Mouse (Mus musculus) inflammation-experienced regulatory T-cells, adult 6 months (primary cell): ENCODE results near the gene Eif2ak3. TPM values are rescaled to one million over a fixed set of nuclear protein-coding genes. Genes with fewer than 3 reads are reported as not detected.

ENCODE experiments used
- ATAC-seq: one replicate; pipeline ENCODE4 v1.8.0; 2017
- polyA plus RNA-seq, 3 experiments: library from polyadenylated mRNA; unstranded; fragments of 100-300 nt; shearing (Covaris generic); gene quantifications; one replicate each; pipeline ENCODE4 v1.2.1; 2017

Gene Eif2ak3
- polyA plus RNA-seq, 3 experiments from 2014 or later = 3.3 to 3.9 (median 3.3) TPM

- no peak for ATAC-seq
These were observed 13.0 kb upstream of the Eif2ak3 start for GRCm38 (mm10) chr6:70831179-70831839.

GRCm38 (mm10) chr6:70837297-70837696 lies 7.0 kb upstream of the Eif2ak3 start:
- ATAC-seq = no peak

GRCm38 (mm10) chr6:70838532-70838931 lies 5.8 kb upstream of the Eif2ak3 start:
- ATAC-seq = no peak

- no peak for ATAC-seq
These were observed 4.0 kb upstream of the Eif2ak3 start for GRCm38 (mm10) chr6:70840281-70840680.

GRCm38 (mm10) chr6:70842991-70843390 lies 1.3 kb upstream of the Eif2ak3 start:
- no peak for ATAC-seq

GRCm38 (mm10) chr6:70844896-70845646 lies 756 bp downstream of the Eif2ak3 start:
- ATAC-seq = no peak

GRCm38 (mm10) chr6:70847386-70847785 lies 3.1 kb downstream of the Eif2ak3 start:
- no peak for ATAC-seq

- ATAC-seq = no peak
These were observed 9.1 kb downstream of the Eif2ak3 start for GRCm38 (mm10) chr6:70853371-70853770.

- no peak for ATAC-seq
These were observed 11.4 kb downstream of the Eif2ak3 start for GRCm38 (mm10) chr6:70855529-70856309.

- no peak for ATAC-seq
These were observed 18.4 kb downstream of the Eif2ak3 start for GRCm38 (mm10) chr6:70862726-70863125.

- no peak for ATAC-seq
These were observed 20.0 kb downstream of the Eif2ak3 start for GRCm38 (mm10) chr6:70864285-70864684.

GRCm38 (mm10) chr6:70866761-70867160 lies 22.4 kb downstream of the Eif2ak3 start:
- ATAC-seq = no peak

- no peak for ATAC-seq
These were observed 23.0 kb downstream of the Eif2ak3 start for GRCm38 (mm10) chr6:70867297-70867696.

- ATAC-seq = peak; percentile 49
These were observed 27.2 kb downstream of the Eif2ak3 start for GRCm38 (mm10) chr6:70871511-70871980.

- peak; percentile 96 for ATAC-seq
These were observed 27.8 kb downstream of the Eif2ak3 start for GRCm38 (mm10) chr6:70872128-70872527.

GRCm38 (mm10) chr6:70872570-70872969 lies 28.3 kb downstream of the Eif2ak3 start:
- ATAC-seq = no peak

GRCm38 (mm10) chr6:70874035-70874775 lies 29.9 kb downstream of the Eif2ak3 start:
- no peak for ATAC-seq

GRCm38 (mm10) chr6:70875017-70875416 lies 30.7 kb downstream of the Eif2ak3 start:
- no peak for ATAC-seq

GRCm38 (mm10) chr6:70880714-70881304 lies 36.5 kb downstream of the Eif2ak3 start:
- peak; percentile 83 for ATAC-seq

- ATAC-seq = no peak
These were observed 43.7 kb downstream of the Eif2ak3 start for GRCm38 (mm10) chr6:70887993-70888392.

GRCm38 (mm10) chr6:70898166-70898565 lies 53.9 kb downstream of the Eif2ak3 start:
- no peak for ATAC-seq

- no peak for ATAC-seq
These were observed 55.3 kb downstream of the Eif2ak3 start for GRCm38 (mm10) chr6:70899594-70900003.
